Mouse (Mus musculus) lung, postnatal 36 days (tissue): ENCODE measurements around the gene Shroom3.

Experiments used
- DNase-seq: peaks from one replicate; pipeline ENCODE4 v3.0.0; 2022; ENCODE audit warnings: mixed read lengths

Shroom3 gene

DNA sequence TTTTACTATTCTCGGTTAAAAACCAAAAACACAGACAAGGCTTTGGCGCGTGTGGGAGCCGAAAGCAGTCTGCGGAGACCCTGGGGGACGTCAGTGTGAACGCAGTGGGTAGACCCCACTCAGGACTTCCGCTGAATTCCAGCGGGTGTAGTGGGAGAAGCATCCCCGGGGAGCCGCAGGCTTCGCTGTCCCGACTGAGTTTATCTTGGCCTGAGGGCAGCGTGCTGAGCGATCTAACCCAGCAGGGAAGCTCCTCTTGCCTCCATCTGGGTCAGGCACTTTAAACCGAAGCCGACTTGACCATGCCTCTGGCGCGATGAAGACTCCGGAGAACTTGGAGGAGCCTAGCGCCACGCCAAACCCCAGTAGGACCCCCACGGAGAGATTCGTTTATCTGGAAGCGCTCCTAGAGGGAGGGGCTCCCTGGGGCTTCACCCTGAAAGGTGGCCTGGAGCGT lies at the start of gene Shroom3:
Gene Shroom3, plus strand, starts transcription at position 85 of the 457 bp plus-strand sequence.
- peak; percentile 38 for DNase-seq

DNA sequence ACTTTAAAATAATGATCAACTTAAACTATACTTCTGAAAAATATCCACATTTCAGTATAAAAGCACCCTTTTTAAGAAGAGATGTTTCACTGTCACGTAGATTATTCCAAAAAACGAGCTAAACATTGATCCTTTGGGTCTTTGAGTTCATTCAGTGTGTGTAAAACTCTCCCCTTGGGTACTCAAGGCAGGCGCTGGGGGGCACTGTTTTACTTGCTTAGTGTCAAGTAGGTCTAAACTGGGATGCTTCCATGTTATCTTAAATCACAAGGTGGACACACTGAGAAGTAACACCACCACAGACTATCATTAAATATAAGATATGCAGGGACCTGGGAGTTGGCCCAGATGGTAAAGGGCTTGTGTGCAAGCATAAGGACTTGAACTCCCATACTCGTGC lies 49.7 kb upstream of the Shroom3 start:
- DNase-seq = peak; percentile 16

DNA sequence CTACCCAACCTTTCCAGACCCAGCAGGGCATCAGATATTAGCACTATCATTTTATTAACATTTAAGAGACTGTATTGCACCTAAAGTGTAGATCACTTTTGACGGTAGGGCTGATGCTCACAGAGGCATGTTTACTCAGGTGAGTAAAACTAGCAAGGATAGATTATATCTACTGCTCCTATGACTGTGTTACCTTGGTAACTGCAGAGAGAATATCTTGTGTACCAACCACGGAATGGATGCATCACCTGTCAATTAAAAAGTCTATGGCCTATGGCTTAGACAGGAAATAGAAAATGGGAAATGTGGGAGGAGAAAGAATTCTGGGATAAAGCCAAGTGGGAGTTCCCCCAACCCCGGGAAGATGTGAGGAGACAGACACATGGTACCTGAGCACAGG lies 48.3 kb upstream of the Shroom3 start:
- DNase-seq = no peak

DNA sequence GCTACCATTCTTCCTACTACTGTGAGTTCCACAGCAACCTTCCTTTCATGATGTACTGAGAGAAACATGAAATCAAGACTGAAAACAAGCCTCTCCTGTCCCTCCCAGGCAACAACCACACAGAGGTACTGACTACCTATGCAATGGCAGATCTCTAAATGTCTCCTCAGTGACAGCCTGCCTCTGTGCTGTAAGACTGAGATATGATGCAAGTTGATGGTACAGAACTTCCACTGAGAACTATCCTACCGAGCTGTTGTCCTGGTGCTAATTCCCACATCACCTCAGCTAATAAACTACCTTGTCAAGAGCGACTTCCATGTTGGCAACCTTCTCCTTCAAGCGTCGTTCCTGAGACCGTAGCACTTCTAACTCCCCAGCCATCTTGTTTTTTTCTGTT lies 47.3 kb upstream of the Shroom3 start:
- no peak for DNase-seq

DNA sequence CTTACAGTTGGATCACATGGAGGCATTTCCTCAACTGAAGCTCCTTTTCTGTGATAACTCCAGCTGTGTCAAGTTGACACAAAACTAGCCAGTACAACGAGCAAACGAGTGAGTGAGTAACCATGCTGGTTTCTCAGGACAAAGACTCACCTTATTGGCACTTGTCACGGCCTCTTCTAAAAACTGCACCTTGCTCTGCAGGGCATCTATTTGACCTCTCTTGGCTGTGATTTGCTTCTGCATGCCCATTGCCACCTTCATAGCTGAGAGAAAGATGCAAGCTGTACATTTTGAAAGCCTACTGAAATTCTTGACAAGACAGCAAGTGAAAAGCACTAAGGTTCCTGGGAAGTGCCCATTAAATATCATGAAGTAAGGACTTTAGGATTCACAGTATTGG lies 42.4 kb upstream of the Shroom3 start:
- no peak for DNase-seq

DNA sequence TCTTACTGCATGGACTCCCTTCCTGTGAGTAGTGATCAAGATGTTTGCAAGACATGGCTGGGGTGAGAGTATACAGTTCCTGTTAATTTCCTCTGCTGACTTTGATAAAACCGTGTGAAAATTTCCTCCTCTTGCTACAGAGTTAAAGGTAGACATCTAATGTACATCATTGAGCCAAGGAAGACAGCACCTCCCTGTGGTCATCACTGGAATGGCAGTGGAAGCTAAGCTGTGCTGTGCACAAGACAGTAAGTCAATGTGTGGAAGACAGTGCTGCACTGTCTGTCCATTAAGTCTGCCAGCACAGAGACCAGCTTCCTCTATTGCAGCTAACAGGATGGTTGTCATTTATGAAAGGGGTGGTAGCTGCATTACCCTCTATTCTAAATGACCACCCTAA lies 27.0 kb upstream of the Shroom3 start:
- peak; percentile 90 for DNase-seq

DNA sequence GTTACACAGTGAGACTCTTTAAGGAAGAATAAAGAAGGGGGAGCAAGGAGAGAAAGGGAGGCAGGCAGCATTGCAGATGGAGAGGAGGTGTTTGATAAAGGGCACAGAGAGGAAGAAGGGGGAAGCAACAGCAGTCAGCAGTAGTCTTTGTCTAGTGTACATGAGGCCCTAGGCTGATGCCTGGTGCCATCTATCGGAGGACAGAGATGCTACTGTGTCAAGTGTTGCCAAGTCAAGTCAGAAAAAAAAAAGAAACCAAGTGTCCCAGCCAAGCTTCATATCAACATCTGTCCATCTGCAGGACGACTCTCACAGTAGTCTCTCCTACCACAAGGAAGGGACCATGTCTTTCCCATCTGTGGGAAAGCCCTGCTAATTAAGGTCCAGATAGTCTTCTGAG lies 18.9 kb upstream of the Shroom3 start:
- no peak for DNase-seq

DNA sequence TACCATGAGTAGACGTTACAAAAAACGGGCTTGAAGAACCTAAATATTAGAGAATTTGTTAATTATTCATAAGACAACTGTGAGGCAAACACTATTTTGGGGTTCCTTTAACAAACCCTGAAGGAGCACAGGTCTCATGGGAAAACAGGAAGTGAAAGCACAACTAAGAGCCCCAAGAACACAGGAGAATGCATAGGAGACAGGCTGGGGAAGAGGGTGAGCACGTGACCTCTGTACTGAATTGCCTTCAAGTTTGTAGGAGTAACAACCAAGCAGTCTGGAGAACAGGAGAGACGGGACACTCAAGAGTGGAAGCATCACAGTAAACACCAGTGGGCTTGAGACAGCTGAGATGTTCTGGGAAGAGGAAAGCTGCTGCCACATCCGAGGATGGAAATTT lies 16.4 kb upstream of the Shroom3 start:
- DNase-seq = no peak

DNA sequence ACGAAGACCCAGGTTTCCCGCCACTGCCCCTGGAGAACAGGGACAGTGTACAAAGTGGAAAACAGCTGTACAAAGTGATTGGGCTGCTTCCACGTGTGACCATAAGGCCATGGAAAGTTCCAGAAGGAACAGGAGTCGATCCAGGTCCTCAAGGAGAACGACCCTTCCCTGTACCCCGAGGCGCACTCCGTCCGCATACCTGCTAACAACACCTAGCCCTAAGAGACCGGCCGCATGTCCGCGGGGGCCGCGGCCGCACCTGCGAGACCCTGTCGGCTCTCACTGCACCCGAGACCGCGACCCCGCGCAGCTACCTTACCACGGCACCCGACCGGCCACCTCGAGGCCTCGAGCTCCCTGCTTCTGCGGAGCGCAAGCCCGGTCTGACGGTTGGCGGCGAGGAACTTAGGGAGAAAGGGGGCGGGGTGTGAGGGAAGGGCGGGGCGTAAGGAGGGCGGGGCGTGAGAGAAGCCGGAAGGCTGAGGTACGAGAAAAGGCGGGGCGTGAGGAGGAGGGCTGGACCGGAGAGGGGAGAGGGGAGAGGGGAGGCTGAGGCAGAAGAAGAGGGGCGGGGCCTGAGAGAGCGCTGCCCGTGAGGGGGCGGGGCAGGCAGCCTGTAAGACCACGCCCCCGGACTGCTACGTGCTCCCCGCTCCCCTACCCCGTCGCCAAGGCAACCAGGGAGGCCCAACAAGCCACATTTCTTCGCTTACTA lies 8.2 kb upstream of the Shroom3 start, which contains the start of gene Ccdc158:
Gene Ccdc158, minus strand, starts transcription at position 413 of the 715 bp plus-strand sequence.
- DNase-seq = peak; percentile 85

DNA sequence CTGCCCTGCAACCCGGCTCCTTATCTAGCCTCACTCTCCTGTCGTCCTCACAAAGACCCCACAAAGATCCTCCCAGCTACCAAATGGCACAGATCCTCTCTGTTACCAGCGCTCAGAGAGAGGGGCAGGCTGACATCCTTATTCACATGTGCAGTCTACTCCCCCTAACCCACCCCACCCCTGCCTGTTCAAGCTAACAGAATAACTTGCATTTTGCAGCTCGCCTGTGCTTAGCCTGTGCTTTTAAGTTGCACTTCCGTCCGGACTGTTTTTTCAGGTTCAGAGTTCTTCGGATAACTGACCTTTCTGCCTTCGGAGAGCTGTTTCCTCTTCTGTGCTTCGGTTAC lies 7.7 kb upstream of the Shroom3 start:
- DNase-seq = no peak

DNA sequence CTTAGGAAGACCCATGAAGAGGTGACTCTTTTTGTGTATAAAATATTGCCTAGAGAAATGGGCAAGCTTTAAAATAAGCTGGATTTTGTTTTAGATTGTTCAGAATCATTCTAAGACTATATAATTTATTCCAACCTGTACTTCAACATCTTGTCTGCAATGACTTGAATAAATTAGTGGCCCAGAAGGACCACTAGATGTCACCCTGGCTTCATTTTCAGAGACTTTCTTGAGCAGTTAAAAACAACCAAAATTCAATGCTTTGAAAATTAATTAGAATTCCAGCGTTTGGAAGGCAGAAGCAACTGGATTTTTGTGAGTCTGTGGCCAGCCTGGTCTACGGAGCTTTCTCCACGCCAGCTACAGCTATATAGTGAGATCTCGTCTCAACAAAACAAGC lies 3.8 kb upstream of the Shroom3 start:
- DNase-seq = peak; percentile 79

DNA sequence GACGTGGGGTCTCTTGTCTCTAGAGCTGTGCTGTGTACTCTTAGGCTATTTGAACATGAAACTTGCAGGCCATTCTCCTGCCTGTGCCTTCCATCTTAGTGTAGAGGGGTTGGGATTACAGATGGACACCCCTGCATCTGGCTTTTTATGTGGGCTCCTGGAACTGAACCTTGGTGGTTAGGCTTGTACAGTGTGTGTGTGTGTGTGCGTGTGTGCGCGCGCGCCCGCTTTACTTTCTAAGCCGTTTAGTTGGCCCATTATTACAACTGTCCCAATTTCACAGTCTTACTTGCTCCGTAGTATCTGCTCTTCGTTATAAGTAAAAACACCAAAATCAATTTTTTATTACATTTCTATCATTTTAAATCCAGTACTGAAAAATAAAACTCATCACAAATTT lies 1.4 kb upstream of the Shroom3 start:
- no peak for DNase-seq

DNA sequence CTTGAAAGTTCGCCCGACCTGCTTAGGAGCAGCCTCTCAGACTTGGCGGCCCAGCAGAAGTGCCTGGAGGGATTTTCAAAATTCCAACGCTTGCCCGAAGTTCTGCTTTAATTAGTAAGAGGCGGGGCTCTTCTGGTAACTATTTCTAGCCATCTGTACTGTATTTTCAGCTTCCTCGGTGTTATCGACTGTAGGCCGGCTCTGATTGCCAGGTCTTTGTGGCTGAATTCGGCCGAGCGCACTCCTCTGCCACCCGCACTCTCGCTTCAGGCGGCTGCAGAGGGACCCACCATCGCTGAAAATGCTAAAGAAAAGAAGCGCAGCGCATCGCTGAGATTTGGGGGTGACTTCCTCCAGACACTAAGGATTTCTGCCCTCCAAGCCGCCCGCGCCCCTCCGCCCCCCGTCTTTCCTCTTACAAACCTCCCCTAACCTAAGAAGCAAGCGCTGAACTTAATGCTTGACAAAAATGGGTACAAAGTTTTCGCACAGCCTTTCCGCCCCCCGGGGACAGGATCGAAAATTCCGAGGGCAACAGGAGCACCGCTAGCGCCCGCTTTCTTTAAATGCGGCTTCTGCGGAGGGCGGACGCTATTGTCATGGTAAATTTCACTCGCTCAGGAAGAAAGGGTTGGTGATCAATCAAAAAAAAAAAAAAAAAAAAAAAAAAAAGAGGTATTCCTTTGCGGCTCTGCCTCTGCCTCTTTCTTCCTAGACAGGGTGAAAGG lies 450 bp upstream of the Shroom3 start:
- DNase-seq = peak; percentile 57

DNA sequence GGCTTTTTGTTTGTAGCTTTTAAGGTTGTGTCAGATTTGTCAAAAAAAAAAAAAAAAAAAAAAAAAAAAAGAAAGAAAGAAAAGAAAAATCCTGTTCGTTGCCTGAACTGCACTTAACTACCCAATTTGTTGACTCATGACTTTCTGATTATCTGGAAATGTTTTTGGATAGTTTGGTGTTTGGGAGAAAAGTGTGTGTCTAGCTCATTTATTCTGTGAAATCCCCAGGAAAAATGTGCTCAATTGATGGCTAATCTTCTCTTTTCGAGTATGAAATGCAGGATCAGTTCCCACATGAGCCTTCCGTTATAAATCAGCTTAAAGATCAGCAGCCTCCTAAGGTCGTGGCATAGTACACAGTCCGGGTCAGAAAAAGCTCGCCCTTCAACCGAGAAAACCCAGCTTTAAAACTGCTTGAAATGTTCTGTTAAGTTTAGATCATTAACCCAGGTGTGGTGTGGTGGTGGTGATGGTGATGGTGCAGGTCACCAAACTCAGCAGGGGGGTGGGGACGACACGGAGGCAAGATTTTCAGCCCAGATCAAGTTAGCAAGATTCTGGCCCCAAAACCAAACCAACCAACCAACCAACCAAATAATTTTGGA lies 738 bp downstream of the Shroom3 start:
- DNase-seq = no peak

DNA sequence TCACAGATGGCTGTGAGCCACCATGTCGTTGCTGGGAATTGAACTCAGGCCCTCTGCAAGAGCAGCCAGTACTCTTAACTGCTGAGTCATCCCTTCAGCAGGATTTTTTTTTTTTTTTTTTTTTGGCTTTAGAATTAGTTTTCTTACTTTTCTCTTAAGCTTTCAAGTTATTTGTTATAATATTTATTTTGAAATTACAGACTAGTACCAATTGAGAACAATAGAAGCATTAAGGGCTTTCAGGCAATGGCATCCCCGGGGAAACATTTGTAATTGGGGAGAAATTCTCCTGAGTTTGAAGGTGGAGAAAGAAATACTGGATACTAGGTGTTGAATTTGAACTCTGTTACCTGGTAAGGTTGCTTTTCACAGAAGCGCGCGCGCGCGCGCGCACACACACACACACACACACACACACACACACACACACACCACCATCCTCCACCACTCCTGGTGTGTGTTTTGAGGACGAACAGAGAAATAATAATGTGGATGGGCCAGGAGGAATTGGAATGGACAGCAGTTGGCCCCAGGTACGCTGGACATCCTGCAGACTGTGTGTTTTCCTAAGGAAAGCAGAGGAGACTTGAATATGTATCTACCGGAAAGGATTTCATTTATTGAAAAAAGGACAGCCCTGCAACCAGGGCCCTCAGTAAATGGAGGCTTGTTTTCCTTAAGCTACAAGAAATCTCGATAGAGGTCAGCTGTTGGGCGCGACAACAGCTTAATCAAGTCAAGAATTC lies 1.7 kb downstream of the Shroom3 start:
- DNase-seq = no peak

DNA sequence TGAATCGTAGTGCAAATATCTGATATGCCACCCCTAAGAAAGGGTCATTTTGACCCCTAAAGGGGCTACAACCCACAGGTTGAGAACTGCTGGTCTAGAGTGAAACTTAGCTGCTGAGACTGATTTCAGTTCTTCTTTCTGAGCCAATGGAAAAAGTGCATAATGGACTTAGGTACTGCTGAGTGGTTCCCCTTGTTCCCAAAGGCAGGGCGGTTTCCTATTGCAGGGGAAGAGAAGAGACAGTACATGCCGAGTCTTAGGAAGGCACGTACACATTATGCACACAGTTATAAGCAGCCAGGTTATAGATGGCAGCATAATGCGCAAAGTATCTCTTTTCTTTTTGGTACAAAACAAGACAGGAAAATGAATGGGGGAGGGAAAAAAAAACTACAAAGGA lies 4.9 kb downstream of the Shroom3 start:
- DNase-seq = no peak

DNA sequence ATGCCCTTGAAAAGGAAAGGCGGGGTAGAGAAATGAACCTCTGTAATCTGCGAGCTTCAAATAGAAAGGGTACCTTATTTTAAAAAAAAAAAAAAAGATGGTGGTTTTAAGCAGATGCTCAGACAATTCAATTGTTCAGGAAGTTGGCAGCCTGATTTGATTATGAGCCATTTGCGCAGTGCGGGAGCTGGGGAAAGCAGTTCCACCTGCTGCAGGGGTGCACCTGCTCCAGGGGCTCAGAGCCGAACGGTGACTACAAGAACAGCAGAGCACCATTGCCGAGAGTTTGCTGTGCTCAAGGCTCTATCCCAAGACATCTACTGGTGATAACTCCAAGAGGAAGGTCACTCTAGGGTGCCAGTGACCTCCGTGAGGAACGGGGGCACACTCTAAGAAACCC lies 5.3 kb downstream of the Shroom3 start:
- DNase-seq = no peak

DNA sequence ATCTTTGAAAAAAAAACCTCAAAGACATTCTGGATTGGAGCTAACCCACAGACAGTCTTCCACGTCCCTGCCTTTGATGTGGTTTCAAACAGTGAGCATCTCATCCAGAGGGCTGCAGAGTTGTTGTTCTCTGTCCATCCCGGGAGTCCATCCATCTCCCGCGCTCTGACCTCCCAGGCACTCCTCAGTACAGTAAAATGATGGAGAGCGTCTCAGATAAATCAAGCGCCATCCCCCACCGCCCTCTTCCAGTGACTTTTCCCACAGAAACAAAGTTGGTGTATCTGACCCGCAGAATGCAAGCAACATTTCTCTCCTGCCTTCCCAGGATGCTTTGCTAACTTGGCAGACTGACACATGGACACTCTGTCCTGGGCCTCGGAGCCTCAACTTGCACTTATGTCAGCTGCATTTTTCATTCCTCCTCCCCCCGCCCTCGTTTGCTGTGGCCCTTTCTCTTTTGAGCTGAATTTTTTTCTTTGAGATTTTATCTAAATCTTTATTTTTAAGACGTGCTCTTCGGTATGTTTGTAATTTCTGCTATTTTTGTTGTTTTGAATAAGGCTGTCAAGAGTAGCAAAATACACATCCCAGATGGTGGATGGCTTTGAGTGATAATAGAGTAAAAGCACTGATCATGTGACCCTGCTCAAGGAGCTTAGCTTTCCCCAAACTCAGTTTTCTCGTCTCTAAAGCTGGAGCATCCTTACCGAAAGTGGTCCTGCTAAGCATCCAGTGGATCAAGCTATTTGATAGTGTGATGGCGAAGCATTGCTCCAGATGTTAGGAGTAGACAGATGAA lies 9.2 kb downstream of the Shroom3 start:
- peak; percentile 79 for DNase-seq

DNA sequence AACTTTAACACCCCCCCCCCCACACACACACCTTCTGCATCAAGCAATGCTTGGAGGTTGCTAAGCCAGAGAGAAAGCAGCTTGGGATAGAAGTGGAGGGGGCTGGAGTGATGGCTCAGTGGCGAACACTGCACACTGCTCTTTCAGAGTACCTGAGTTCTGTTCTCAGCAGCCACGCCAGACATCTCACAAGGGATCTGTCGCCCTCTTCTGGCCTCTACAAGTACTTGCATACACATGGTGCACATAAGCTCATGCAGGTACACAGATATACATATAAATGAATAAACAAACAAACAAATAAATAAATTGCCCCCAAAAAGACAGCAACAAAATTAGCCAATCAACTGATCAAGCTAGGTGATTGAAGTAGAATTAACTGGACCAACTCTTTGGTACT lies 10.5 kb downstream of the Shroom3 start:
- DNase-seq = no peak

DNA sequence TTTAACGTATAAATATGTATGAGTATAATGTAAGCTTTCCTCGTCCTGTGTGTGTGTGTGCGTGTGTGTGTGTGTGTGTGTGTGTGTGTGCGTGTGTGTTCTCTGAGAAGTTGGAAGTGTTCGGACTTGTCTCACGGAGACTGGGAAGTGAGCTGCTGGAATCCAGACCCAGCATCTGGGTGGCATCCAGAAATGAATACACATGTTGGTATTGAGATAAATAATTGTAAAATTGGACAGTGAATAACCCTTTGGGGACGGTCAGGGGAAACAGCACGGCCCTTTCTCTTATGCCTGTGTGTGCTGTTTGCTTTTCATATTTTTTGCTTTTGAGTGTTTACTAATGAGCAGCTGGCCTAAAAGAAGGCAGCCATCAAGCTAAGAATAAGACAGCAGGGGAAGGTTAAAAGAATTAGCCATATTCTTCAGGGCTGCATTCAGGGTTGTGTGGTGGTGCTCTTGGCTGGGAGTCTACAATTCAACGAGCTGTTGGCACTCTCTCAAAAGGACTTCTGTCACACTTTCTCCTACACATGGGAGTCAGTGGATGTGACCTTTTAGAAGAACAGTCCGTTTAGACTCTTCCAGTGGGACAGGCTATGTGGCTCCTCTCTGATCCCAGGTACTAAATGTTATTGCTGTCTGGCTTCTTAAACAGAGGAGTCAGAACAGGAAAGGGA lies 11.2 kb downstream of the Shroom3 start:
- DNase-seq = peak; percentile 49

DNA sequence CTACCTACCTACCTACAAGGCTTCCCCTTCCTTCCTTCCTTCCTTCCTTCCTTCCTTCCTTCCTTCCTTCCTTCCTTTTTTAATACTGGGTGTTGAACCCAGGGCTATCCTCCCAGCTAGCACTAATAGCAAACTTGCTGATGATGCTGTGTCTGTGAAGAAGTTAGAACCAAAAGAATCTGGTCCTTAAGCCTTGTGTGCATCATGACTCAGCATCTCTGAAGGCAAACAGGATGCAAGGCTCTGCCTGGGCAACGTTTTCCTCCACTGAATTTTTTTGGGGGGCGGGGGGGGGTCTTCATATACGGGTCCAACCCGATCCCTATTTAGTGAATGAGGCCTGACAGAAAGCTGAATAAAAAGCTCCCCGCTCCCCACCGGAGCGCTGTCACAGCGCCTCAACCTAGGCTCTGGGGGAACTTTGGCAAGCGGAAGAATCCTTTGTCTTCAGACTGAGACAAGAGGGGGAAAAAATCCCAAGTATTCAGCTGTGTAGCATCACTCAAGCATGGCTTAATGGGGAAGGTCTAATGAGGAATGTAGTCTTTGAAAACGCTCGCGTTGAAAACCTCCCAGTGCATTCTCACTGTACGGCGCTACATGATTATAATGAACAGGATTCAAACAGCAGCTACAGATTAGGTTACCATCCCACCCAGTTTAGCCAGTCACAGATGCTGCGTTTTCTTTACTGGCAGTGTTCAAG lies 15.0 kb downstream of the Shroom3 start:
- DNase-seq = no peak
